Mouse (Mus musculus) liver, embryonic 14.5 days (tissue): ENCODE data around the gene Msx3. TPM values are rescaled to one million over a fixed set of nuclear protein-coding genes. Genes with fewer than 3 reads are reported as not detected.

Experiments used
- ATAC-seq: fragments of 200-750 bp; cut with Nextera tagmentation; 2 replicates; pipeline ENCODE4 v1.8.0; 2017; ENCODE audit warnings: moderate number of reproducible peaks, mild to moderate bottlenecking, moderate library complexity; ENCODE audit not compliant: insufficient read depth
- DNase-seq, 3 experiments: peaks; one replicate each; pipeline ENCODE4 v3.0.0-alpha.2; 2012 to 2013; ENCODE audit warnings: low read depth in 3 of 3, low spot score in 3 of 3
- H3K27ac ChIP-seq: fragments of 300-500 bp; sonication (generic); 2 replicates; pipeline ENCODE4 v1.5.1; 2014; ENCODE audit warnings: moderate library complexity, mild to moderate bottlenecking, control low read depth, inconsistent platforms
- H3K27me3 ChIP-seq: fragments of 300-500 bp; sonication (generic); 2 replicates; pipeline ENCODE4 v1.6.1; 2014; ENCODE audit warnings: mild to moderate bottlenecking, low read length, moderate library complexity; ENCODE audit not compliant: control insufficient read depth, insufficient read depth
- H3K36me3 ChIP-seq: fragments of 300-500 bp; sonication (generic); replicated peaks from 2 replicates; pipeline ENCODE4 v1.6.1; 2014; ENCODE audit warnings: low read depth; ENCODE audit not compliant: control insufficient read depth, insufficient read depth
- H3K4me1 ChIP-seq, 2 experiments: fragments of 200-500 bp in 1 of 2; fragments of 300-500 bp in 1 of 2; sonication (generic) in 1 of 2; replicated peaks; 2 replicates each; pipeline ENCODE4 v1.6.1; 2012 to 2014; ENCODE audit warnings: antibody characterized with exemption in 1 of 2, inconsistent platforms in 1 of 2, low read length in 1 of 2; ENCODE audit not compliant: control insufficient read depth in 2 of 2, insufficient read depth in 2 of 2
- H3K4me2 ChIP-seq: fragments of 300-500 bp; sonication (generic); 2 replicates; pipeline ENCODE4 v1.6.1; 2014; ENCODE audit warnings: low read depth, mild to moderate bottlenecking, control low read depth, moderate library complexity
- H3K4me3 ChIP-seq, 2 experiments: fragments of 200-500 bp in 1 of 2; fragments of 300-500 bp in 1 of 2; sonication (generic) in 1 of 2; 2 replicates each; pipeline ENCODE4 v1.5.1; 2012 to 2014; ENCODE audit warnings: low read depth in 2 of 2, low read length in 2 of 2, mild to moderate bottlenecking in 2 of 2, control low read depth in 1 of 2, inconsistent platforms in 1 of 2, moderate library complexity in 1 of 2; ENCODE audit not compliant: insufficient read depth in 1 of 2
- H3K9ac ChIP-seq: fragments of 300-500 bp; sonication (generic); replicated peaks from 2 replicates; pipeline ENCODE4 v1.6.1; 2014; ENCODE audit warnings: mild to moderate bottlenecking, control low read depth, moderate library complexity
- H3K9me3 ChIP-seq: fragments of 300-500 bp; sonication (generic); 2 replicates; pipeline ENCODE4 v1.6.1; 2016; ENCODE audit warnings: low read length, mixed read lengths; ENCODE audit not compliant: control insufficient read depth
- CTCF ChIP-seq: IDR thresholded peaks from 2 replicates; pipeline ENCODE4 v1.5.1; 2016; ENCODE audit warnings: antibody characterized with exemption, low read depth, control low read depth
- EP300 ChIP-seq: IDR thresholded peaks from 2 replicates; pipeline ENCODE4 v1.6.1; 2016; ENCODE audit warnings: antibody characterized with exemption, low read depth
- WGBS: fragments of 180-500 bp; shearing (Covaris S2); extraction: QIAGEN DNeasy Blood & Tissue Kit; methylation state at CpG from one replicate; pipeline ENCODE4 v1.1.7; 2014; ENCODE audit not compliant: insufficient replicate concordance; 5-methylcytosine and 5-hydroxymethylcytosine counted together
- polyA plus RNA-seq, 2 experiments: library from polyadenylated mRNA; depleted of rRNA in 1 of 2; stranded (reverse) in 1 of 2; unstranded in 1 of 2; fragments of >200 nt; fragmentation: Nextera tagmentation in 1 of 2; extraction: Ambion mirVana in 1 of 2; gene quantifications; 2 replicates each; pipeline versions ENCODE4 v1.2.1 to v1.2.3; 2012 to 2014

Gene Msx3
- polyA plus RNA-seq, 2 experiments = not detected

DNA sequence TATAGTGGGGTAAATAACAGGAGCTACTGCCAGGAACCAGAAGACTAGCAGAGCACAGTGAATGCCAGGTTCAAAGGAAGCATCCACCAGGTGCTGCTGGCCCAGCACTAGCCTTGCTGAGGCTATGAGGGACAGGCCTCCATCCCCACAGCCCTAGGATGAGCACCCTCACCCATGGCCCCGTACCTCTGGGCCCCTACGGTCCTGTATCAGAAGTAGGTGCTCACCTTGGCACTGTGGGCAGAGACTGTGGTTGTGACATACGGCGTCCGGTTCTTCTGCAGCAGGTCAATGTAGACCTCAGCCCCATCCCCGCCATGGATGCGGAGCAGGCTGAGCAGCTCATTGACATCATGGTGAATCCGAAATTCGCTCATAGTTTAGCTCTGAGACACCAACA lies 15.5 kb downstream of the Msx3 start:
- no peak for DNase-seq
- no peaks in the 10 kb centered on the region for H3K9me3 ChIP-seq
- WGBS = 94% methylated on average over 9 of the region's 9 CpGs
- no peaks in the 10 kb centered on the region for H3K27me3 ChIP-seq
- H3K27ac ChIP-seq = no peak overlapping the region
- no peak overlapping the region for H3K9ac ChIP-seq
- no peak overlapping the region for H3K4me2 ChIP-seq
- H3K36me3 ChIP-seq = peaks cover 51% of the 10 kb centered on the region
- H3K4me1 ChIP-seq = peaks cover 3 to 10% of the 10 kb centered on the region in 2 experiments; a peak in 3 of 4 replicates
- TF ChIP-seq CTCF = no peak
- no peak for TF ChIP-seq EP300
- H3K4me3 ChIP-seq = no peak overlapping the region
- no peak for ATAC-seq

DNA sequence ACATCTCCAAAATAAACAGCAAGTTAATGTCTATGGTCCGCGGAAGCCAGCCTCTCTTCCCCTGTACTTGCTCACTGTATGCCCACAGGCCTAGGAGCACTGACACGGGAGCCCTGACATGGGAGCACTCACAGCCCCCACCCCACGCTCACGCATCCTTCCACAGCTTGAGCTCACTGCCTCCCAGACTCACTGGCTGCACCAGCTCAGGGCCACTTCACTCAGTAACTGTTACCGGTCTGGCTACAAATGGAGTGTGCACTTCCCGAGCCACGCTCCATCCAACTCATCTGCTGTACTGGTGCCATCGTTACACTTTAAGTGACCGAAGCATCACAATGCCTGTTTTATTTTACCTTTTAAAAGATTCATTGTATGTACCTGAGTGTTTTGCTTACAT lies 16.5 kb downstream of the Msx3 start:
- Histone ChIP-seq H3K4me1 (peaks cover 3 to 10% of the 10 kb centered on the region in 2 experiments; a peak in 3 of 4 replicates), H3K4me3 (no peak overlapping the region), H3K9ac (no peak overlapping the region), H3K9me3 (peaks cover 3% of the 10 kb centered on the region; the same call in 1 of the 2 replicates), H3K27me3 (no peaks in the 10 kb centered on the region), H3K4me2 (no peak overlapping the region), H3K27ac (no peak overlapping the region), H3K36me3 (peaks cover 55% of the 10 kb centered on the region)
- no peak for ATAC-seq
- TF ChIP-seq EP300 (no peak), CTCF (no peak)
- 94% methylated on average over 10 of the region's 10 CpGs for WGBS
- no peak for DNase-seq

DNA sequence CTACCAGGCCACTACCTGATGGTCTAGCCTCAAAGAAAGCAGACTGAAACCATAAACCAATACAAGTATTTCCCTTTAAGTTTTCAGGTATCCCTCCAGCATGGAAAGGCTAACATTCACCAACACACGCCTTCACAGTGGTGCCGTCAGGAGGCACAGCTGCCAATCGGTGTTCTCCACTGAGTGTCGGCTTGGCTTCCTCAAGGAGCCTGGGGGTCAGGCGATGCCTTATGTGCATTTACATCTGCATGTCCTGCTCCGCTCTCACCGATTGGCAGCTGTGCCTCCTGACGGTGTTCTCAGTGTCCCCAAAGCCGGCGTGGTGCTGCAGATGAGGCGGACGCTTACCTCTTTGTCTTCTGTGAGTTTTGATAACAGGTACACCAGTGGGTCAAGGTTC lies 17.1 kb downstream of the Msx3 start:
- H3K27ac ChIP-seq = no peak overlapping the region
- no peak overlapping the region for H3K4me2 ChIP-seq
- peaks cover 55% of the 10 kb centered on the region for H3K36me3 ChIP-seq
- H3K9ac ChIP-seq = no peak overlapping the region
- TF ChIP-seq EP300 (no peak), CTCF (no peak)
- no peak for DNase-seq
- no peak overlapping the region for H3K4me3 ChIP-seq
- 86% methylated on average over 12 of the region's 12 CpGs for WGBS
- ATAC-seq = no peak
- H3K4me1 ChIP-seq = peaks cover 3 to 5% of the 10 kb centered on the region in 2 experiments; a peak in 3 of 4 replicates
- H3K27me3 ChIP-seq = no peaks in the 10 kb centered on the region
- peaks cover 3% of the 10 kb centered on the region; the same call in 1 of the 2 replicates for H3K9me3 ChIP-seq

DNA sequence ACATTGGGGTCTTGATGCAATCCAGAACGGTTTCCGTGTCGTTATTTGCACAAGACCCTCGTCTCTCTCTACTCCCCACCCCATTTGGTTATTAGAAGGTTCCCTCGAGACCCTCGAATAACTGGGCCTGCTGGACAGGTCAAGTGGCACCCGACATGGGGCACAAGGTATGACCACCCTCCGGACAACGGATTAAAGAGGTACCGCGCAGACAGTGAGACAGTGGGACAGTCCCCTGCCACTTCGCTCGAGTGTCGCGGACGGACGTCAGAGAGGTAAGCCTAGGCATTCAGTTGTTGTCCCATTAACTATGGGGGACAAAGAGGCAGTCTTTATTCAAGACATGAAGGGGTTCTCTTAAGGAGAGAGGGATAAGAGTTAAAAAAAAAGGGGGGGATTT lies 37.6 kb downstream of the Msx3 start:
- no peak overlapping the region for H3K27ac ChIP-seq
- no peak overlapping the region for H3K9ac ChIP-seq
- peaks cover 2% of the 10 kb centered on the region; the same call in 1 of the 2 replicates for H3K36me3 ChIP-seq
- no peak overlapping the region for H3K4me3 ChIP-seq
- WGBS = 90% methylated on average over 17 of the region's 17 CpGs
- ATAC-seq = no peak
- DNase-seq = no peak
- H3K4me2 ChIP-seq = no peak overlapping the region
- no peak for TF ChIP-seq EP300
- TF ChIP-seq CTCF = no peak
- H3K4me1 ChIP-seq = no peaks in the 10 kb centered on the region
- H3K9me3 ChIP-seq = no peaks in the 10 kb centered on the region
- no peaks in the 10 kb centered on the region for H3K27me3 ChIP-seq

DNA sequence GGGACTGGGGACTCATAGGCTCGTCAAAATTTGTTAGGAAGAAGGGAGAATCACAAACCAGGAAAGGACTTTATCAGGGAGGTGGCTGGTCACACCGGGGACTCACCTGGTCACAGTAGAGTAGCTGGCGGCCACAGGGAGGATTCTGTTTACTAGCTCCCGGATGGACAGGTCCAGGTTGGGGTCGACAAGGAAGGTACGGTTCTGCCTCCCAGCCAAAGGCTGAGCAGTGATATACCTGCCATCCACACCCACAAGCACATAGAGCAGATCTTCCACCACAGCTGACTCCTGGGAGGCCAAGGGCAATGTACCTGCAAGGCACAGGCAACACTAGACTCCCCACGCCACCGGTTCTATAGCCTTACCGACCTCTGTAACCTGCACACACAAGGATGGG lies 41.1 kb downstream of the Msx3 start:
- H3K4me2 ChIP-seq = no peak overlapping the region
- H3K9me3 ChIP-seq = no peaks in the 10 kb centered on the region
- H3K4me3 ChIP-seq = no peak overlapping the region
- no peak for TF ChIP-seq CTCF
- no peak for TF ChIP-seq EP300
- H3K36me3 ChIP-seq = peaks cover 11% of the 10 kb centered on the region
- 83% methylated on average over 9 of the region's 9 CpGs for WGBS
- no peak overlapping the region for H3K27ac ChIP-seq
- DNase-seq (no peak), ATAC-seq (no peak)
- H3K9ac ChIP-seq = no peak overlapping the region
- H3K4me1 ChIP-seq = no peaks in the 10 kb centered on the region
- H3K27me3 ChIP-seq = no peaks in the 10 kb centered on the region
